Mouse (Mus musculus) lung, postnatal 0 days (tissue): ENCODE measurements around the gene Sec61a2.

Experiments used
- CTCF ChIP-seq: IDR thresholded peaks from 2 replicates; pipeline ENCODE4 v1.5.1; 2016; ENCODE audit warnings: antibody characterized with exemption, mild to moderate bottlenecking
- EP300 ChIP-seq: IDR thresholded peaks from 2 replicates; pipeline ENCODE4 v1.6.1; 2016; ENCODE audit warnings: antibody characterized with exemption, mild to moderate bottlenecking, control low read depth

DNA sequence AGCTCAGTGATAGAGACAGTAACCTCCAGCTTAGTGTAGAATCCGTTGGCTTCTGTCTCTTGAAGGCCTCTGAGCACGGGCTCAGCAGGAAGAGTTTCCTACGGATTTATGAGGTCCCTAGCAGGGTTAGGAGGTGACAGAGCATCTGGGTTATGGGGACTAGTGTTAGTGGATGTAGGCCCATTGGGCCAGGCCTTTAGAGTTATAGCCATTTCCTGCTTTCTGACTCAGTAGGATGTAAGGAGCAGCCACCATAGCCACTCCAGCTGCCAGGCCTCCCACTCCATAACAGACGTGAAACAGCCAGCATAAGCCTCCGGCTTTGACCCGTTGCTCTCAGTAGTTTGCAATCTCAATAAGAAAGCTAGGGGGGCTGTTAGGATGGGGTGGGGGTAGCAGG lies 40.8 kb upstream of the Sec61a2 start:
- TF ChIP-seq CTCF (no peak), EP300 (no peak)
